Mouse (Mus musculus) intestine, embryonic 15.5 days (tissue): ENCODE measurements around the gene Taf15. TPM values are rescaled to one million over a fixed set of nuclear protein-coding genes. Genes with fewer than 3 reads are reported as not detected.

Experiments
- ATAC-seq: fragments of 200-750 bp; cut with Nextera tagmentation; 2 replicates; pipeline ENCODE4 v1.8.0; 2017; ENCODE audit warnings: moderate TSS enrichment, moderate library complexity
- H3K27ac ChIP-seq: fragments of 300-500 bp; sonication (generic); 2 replicates; pipeline ENCODE4 v1.5.1; 2015; ENCODE audit warnings: mild to moderate bottlenecking, inconsistent platforms
- H3K27me3 ChIP-seq: fragments of 300-500 bp; sonication (generic); replicated peaks from 2 replicates; pipeline ENCODE4 v1.6.1; 2015; ENCODE audit warnings: inconsistent platforms
- H3K36me3 ChIP-seq: fragments of 300-500 bp; sonication (generic); 2 replicates; pipeline ENCODE4 v1.6.1; 2015; ENCODE audit warnings: inconsistent platforms
- H3K4me1 ChIP-seq: fragments of 300-500 bp; sonication (generic); replicated peaks from 2 replicates; pipeline ENCODE4 v1.6.1; 2015; ENCODE audit warnings: inconsistent platforms
- H3K4me2 ChIP-seq: fragments of 300-500 bp; sonication (generic); replicated peaks from 2 replicates; pipeline ENCODE4 v1.6.1; 2015; ENCODE audit warnings: mild to moderate bottlenecking, inconsistent platforms
- H3K4me3 ChIP-seq: fragments of 300-500 bp; sonication (generic); replicated peaks from 2 replicates; pipeline ENCODE4 v1.5.1; 2015; ENCODE audit warnings: inconsistent platforms
- H3K9ac ChIP-seq: fragments of 300-500 bp; sonication (generic); 2 replicates; pipeline ENCODE4 v1.6.1; 2015; ENCODE audit warnings: inconsistent platforms
- H3K9me3 ChIP-seq: fragments of 300-500 bp; sonication (generic); 2 replicates; pipeline ENCODE4 v1.6.1; 2016; ENCODE audit warnings: inconsistent platforms
- WGBS: fragments of 180-500 bp; shearing (Covaris S2); methylation state at CpG from one replicate; pipeline ENCODE4 v1.1.7; 2015; 5-methylcytosine and 5-hydroxymethylcytosine counted together
- polyA plus RNA-seq: library from polyadenylated mRNA; unstranded; fragments of >200 nt; fragmentation: Nextera tagmentation; extraction: Ambion mirVana; gene quantifications from 2 replicates; pipeline ENCODE4 v1.2.1, GENCODE M21; 2015

Taf15 gene
- polyA plus RNA-seq, 1 experiment from 2014 or later: 13.9 TPM

GRCm38 (mm10) chr11:83462711-83463244 lies 10.1 kb upstream of the Taf15 start, which contains the start of gene Mmp28:
Gene Mmp28 (minus strand): TSS chr11:83463071.
- peak within 1 kb of the TSS; percentile 66 for H3K4me3 ChIP-seq
- ATAC-seq: peak; percentile 74
- H3K27ac ChIP-seq: no peak within 1 kb of the TSS
- 1% methylated on average over 42 of the region's 42 CpGs for WGBS
- no peaks in the 10 kb centered on the region for H3K9me3 ChIP-seq
- peak within 1 kb of the TSS; percentile 61 for H3K9ac ChIP-seq
- H3K36me3 ChIP-seq: no peaks in the 10 kb centered on the region
- peaks cover 12% of the 10 kb centered on the region for H3K4me1 ChIP-seq
- H3K4me2 ChIP-seq: peak within 1 kb of the TSS; percentile 98
- H3K27me3 ChIP-seq: peaks cover 10% of the 10 kb centered on the region

- Histone ChIP-seq H3K4me1 (peaks cover 7% of the 10 kb centered on the region), H3K9me3 (no peaks in the 10 kb centered on the region), H3K36me3 (no peaks in the 10 kb centered on the region), H3K4me3 (no peak overlapping the region), H3K9ac (no peak overlapping the region), H3K4me2 (no peak overlapping the region), H3K27ac (peak overlapping the region; percentile 17; the same call in 1 of the 2 replicates), H3K27me3 (peaks cover 10% of the 10 kb centered on the region)
- WGBS: 42% methylated on average over 2 of the region's 2 CpGs
- no peak for ATAC-seq
Measured at GRCm38 (mm10) chr11:83465976-83466375, 6.9 kb upstream of the Taf15 start.

- Histone ChIP-seq H3K27ac (peak overlapping the region; percentile 54), H3K9me3 (no peaks in the 10 kb centered on the region), H3K9ac (no peak overlapping the region), H3K4me2 (no peak overlapping the region), H3K27me3 (peaks cover 10% of the 10 kb centered on the region), H3K4me1 (peaks cover 11% of the 10 kb centered on the region), H3K4me3 (no peak overlapping the region), H3K36me3 (no peaks in the 10 kb centered on the region)
- 47% methylated on average over 11 of the region's 11 CpGs for WGBS
- ATAC-seq: no peak
Measured at GRCm38 (mm10) chr11:83467120-83467652, 5.7 kb upstream of the Taf15 start.

- no peak overlapping the region for H3K9ac ChIP-seq
- no peak overlapping the region for H3K4me3 ChIP-seq
Measured at GRCm38 (mm10) chr11:83468765-83469164, 4.1 kb upstream of the Taf15 start.

GRCm38 (mm10) chr11:83471766-83472165 lies 1.1 kb upstream of the Taf15 start:
- Histone ChIP-seq H3K9me3 (no peaks in the 10 kb centered on the region), H3K27me3 (no peaks in the 10 kb centered on the region), H3K9ac (no peak overlapping the region), H3K4me1 (peaks cover 20% of the 10 kb centered on the region), H3K4me3 (peak overlapping the region; percentile 94; the same call in 1 of the 2 replicates), H3K36me3 (no peaks in the 10 kb centered on the region), H3K4me2 (peak overlapping the region; percentile 70), H3K27ac (peak overlapping the region; percentile 97)
- 58% methylated on average over 2 of the region's 2 CpGs for WGBS
- no peak for ATAC-seq

More at GRCm38 (mm10) chr11:83468765-83469164, 4.1 kb upstream of the Taf15 start:
- peaks cover 11% of the 10 kb centered on the region for H3K4me1 ChIP-seq
- ATAC-seq: no peak
- H3K27me3 ChIP-seq: no peaks in the 10 kb centered on the region; the same call in 1 of the 2 replicates
- no peak overlapping the region for H3K27ac ChIP-seq
- H3K9me3 ChIP-seq: no peaks in the 10 kb centered on the region
- H3K36me3 ChIP-seq: no peaks in the 10 kb centered on the region
- H3K4me2 ChIP-seq: no peak overlapping the region
- 91% methylated on average over 3 of the region's 3 CpGs for whole genome bisulfite sequencing

- Histone ChIP-seq H3K9me3 (no peaks in the 10 kb centered on the region), H3K4me1 (peaks cover 13% of the 10 kb centered on the region; the same call in 1 of the 2 replicates), H3K36me3 (no peaks in the 10 kb centered on the region; the same call in 1 of the 2 replicates), H3K27me3 (no peaks in the 10 kb centered on the region), H3K4me3 (peak overlapping the region; percentile 94), H3K27ac (peak overlapping the region; percentile 97), H3K9ac (peak overlapping the region; percentile 95), H3K4me2 (peak overlapping the region; percentile 66)
- WGBS: 0% methylated on average over 44 of the region's 52 CpGs
- peak; percentile 85 for ATAC-seq
Measured at GRCm38 (mm10) chr11:83473235-83474016, 540 bp downstream of the Taf15 start.

- WGBS: 84% methylated on average over 4 of the region's 4 CpGs
- no peaks in the 10 kb centered on the region for H3K9me3 ChIP-seq
- H3K4me2 ChIP-seq: no peak overlapping the region
- no peaks in the 10 kb centered on the region for H3K27me3 ChIP-seq
- H3K36me3 ChIP-seq: peaks cover 11% of the 10 kb centered on the region; the same call in 1 of the 2 replicates
- H3K4me1 ChIP-seq: no peaks in the 10 kb centered on the region
- no peak overlapping the region for H3K9ac ChIP-seq
- no peak for ATAC-seq
- no peak overlapping the region for H3K4me3 ChIP-seq
- H3K27ac ChIP-seq: no peak overlapping the region
Measured at GRCm38 (mm10) chr11:83491488-83491887, 18.6 kb downstream of the Taf15 start.

- Histone ChIP-seq H3K4me2 (no peak overlapping the region), H3K9ac (no peak overlapping the region), H3K27ac (no peak overlapping the region), H3K4me1 (no peaks in the 10 kb centered on the region), H3K36me3 (0 out of 2 replicates have a peak, but pooled peaks cover 2% of the 10 kb centered on the region), H3K27me3 (no peaks in the 10 kb centered on the region), H3K9me3 (no peaks in the 10 kb centered on the region), H3K4me3 (no peak overlapping the region)
- 88% methylated on average over 2 of the region's 2 CpGs for WGBS
- ATAC-seq: no peak
Measured at GRCm38 (mm10) chr11:83495571-83495970, 22.7 kb downstream of the Taf15 start.

- H3K9me3 ChIP-seq: no peaks in the 10 kb centered on the region
- WGBS: 91% methylated on average over 5 of the region's 5 CpGs
- H3K4me1 ChIP-seq: no peaks in the 10 kb centered on the region
- no peak overlapping the region for H3K27ac ChIP-seq
- no peak overlapping the region for H3K4me3 ChIP-seq
- H3K9ac ChIP-seq: no peak overlapping the region
- H3K27me3 ChIP-seq: no peaks in the 10 kb centered on the region
- H3K4me2 ChIP-seq: no peak overlapping the region
- peaks cover 17% of the 10 kb centered on the region for H3K36me3 ChIP-seq
- ATAC-seq: 0 out of 2 replicates have a peak, but pooled peaks have one; percentile 39
Measured at GRCm38 (mm10) chr11:83504308-83504707, 31.4 kb downstream of the Taf15 start.

GRCm38 (mm10) chr11:83509521-83509920 lies 36.6 kb downstream of the Taf15 start:
- no peaks in the 10 kb centered on the region for H3K4me1 ChIP-seq
- H3K9ac ChIP-seq: no peak overlapping the region
- ATAC-seq: no peak
- no peaks in the 10 kb centered on the region for H3K27me3 ChIP-seq
- H3K4me2 ChIP-seq: no peak overlapping the region
- H3K9me3 ChIP-seq: no peaks in the 10 kb centered on the region
- peaks cover 8% of the 10 kb centered on the region; the same call in 1 of the 2 replicates for H3K36me3 ChIP-seq
- H3K27ac ChIP-seq: no peak overlapping the region
- no peak overlapping the region for H3K4me3 ChIP-seq

- no peaks in the 10 kb centered on the region for H3K27me3 ChIP-seq
- H3K4me3 ChIP-seq: no peak overlapping the region
- H3K9me3 ChIP-seq: no peaks in the 10 kb centered on the region
- no peak overlapping the region for H3K27ac ChIP-seq
- no peak overlapping the region for H3K9ac ChIP-seq
- H3K4me2 ChIP-seq: no peak overlapping the region
- no peak for ATAC-seq
- H3K4me1 ChIP-seq: no peaks in the 10 kb centered on the region
- H3K36me3 ChIP-seq: no peaks in the 10 kb centered on the region
Measured at GRCm38 (mm10) chr11:83517153-83517552, 44.3 kb downstream of the Taf15 start.

GRCm38 (mm10) chr11:83518371-83518770 lies 45.5 kb downstream of the Taf15 start:
- WGBS: 71% methylated on average over 6 of the region's 6 CpGs
- no peak overlapping the region for H3K9ac ChIP-seq

More at GRCm38 (mm10) chr11:83518371-83518770, 45.5 kb downstream of the Taf15 start:
- no peak for ATAC-seq
- H3K4me1 ChIP-seq: no peaks in the 10 kb centered on the region
- no peak overlapping the region for H3K4me3 ChIP-seq
- H3K9me3 ChIP-seq: no peaks in the 10 kb centered on the region
- no peaks in the 10 kb centered on the region for H3K27me3 ChIP-seq
- no peak overlapping the region for H3K4me2 ChIP-seq
- no peak overlapping the region for H3K27ac ChIP-seq
- no peaks in the 10 kb centered on the region for H3K36me3 ChIP-seq
